Mouse (Mus musculus) midbrain, embryonic 16.5 days (tissue): ENCODE measurements at regions not wholly inside any gene's neighbourhood (a gene's known extent, or its start where the extent isn't known, plus 50 kb on each side); places are given as distances from the start of the nearest gene placed in this dataset.

Experiments
- ATAC-seq: fragments of 200-750 bp; cut with Nextera tagmentation; 2 replicates; pipeline ENCODE4 v1.8.0; 2017; ENCODE audit warnings: moderate TSS enrichment
- H3K27ac ChIP-seq: fragments of 300-500 bp; sonication (generic); 2 replicates; pipeline ENCODE4 v1.5.1; 2014; ENCODE audit warnings: mild to moderate bottlenecking, low read length, mixed read lengths
- H3K27me3 ChIP-seq: fragments of 300-500 bp; sonication (generic); 2 replicates; pipeline ENCODE4 v1.6.1; 2014; ENCODE audit warnings: low read depth, low read length, mixed read lengths; ENCODE audit not compliant: control insufficient read depth, insufficient read depth
- H3K36me3 ChIP-seq: fragments of 300-500 bp; sonication (generic); 2 replicates; pipeline ENCODE4 v1.6.1; 2014; ENCODE audit warnings: mild to moderate bottlenecking, low read length, moderate library complexity, mixed read lengths; ENCODE audit not compliant: control insufficient read depth, insufficient read depth
- H3K4me1 ChIP-seq: fragments of 300-500 bp; sonication (generic); 2 replicates; pipeline ENCODE4 v1.6.1; 2014; ENCODE audit warnings: mild to moderate bottlenecking, low read length, mixed read lengths; ENCODE audit not compliant: control insufficient read depth, insufficient read depth
- H3K4me2 ChIP-seq: fragments of 300-500 bp; sonication (generic); 2 replicates; pipeline ENCODE4 v1.6.1; 2014; ENCODE audit warnings: mild to moderate bottlenecking, low read length, mixed read lengths
- H3K4me3 ChIP-seq: fragments of 300-500 bp; sonication (generic); 2 replicates; pipeline ENCODE4 v1.5.1; 2014; ENCODE audit warnings: low read depth, mild to moderate bottlenecking, low read length, moderate library complexity, mixed read lengths
- H3K9ac ChIP-seq: fragments of 300-500 bp; sonication (generic); 2 replicates; pipeline ENCODE4 v1.6.1; 2014; ENCODE audit warnings: low read depth, low read length, mixed read lengths
- H3K9me3 ChIP-seq: fragments of 300-500 bp; sonication (generic); replicated peaks from 2 replicates; pipeline ENCODE4 v1.6.1; 2014; ENCODE audit warnings: mild to moderate bottlenecking, low read length, mixed read lengths; ENCODE audit not compliant: control insufficient read depth, poor library complexity, severe bottlenecking
- WGBS: fragments of 180-500 bp; shearing (Covaris S2); extraction: QIAGEN DNeasy Blood & Tissue Kit; methylation state at CpG from one replicate; pipeline ENCODE4 v1.1.7; 2014; 5-methylcytosine and 5-hydroxymethylcytosine counted together

GRCm38 (mm10) chr8:10898562-10899527 is 109.4 kb downstream of the Irs2 start:
- no peaks in the 10 kb centered on the region for H3K9me3 ChIP-seq
- WGBS: 17% methylated on average over 16 of the region's 16 CpGs

DNA sequence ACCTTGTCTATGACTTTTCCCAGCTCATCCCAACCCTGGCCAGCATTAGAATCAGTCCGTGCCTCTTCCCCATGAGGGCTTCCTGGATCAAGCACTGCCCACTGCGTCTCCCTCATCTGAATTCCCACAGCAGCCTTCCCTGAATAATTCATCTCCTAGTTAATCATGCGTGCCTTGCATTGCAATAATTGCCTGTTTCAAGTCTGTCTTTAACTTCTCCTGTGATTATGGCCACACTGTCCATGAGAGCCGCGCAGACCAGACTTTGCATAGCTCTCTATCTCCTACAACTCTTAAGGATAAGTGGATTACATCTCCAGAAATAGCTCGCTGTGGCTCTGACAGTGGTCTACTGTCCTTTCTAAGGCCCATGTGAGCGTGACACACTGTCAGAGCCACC is 110.7 kb downstream of the Irs2 start:
- no peak overlapping the region for H3K4me2 ChIP-seq
- no peak overlapping the region for H3K9ac ChIP-seq
- H3K9me3 ChIP-seq: no peaks in the 10 kb centered on the region
- peaks cover 20% of the 10 kb centered on the region for H3K4me1 ChIP-seq
- H3K4me3 ChIP-seq: no peak overlapping the region
- WGBS: 24% methylated on average over 7 of the region's 7 CpGs
- H3K36me3 ChIP-seq: no peaks in the 10 kb centered on the region
- H3K27ac ChIP-seq: no peak overlapping the region
- H3K27me3 ChIP-seq: no peaks in the 10 kb centered on the region
- ATAC-seq: peak; percentile 29; the same call in 1 of the 2 replicates

More at GRCm38 (mm10) chr8:10898562-10899527, 109.4 kb downstream of the Irs2 start:
- no peak overlapping the region for H3K27ac ChIP-seq
- H3K27me3 ChIP-seq: no peaks in the 10 kb centered on the region
- H3K36me3 ChIP-seq: no peaks in the 10 kb centered on the region
- peak overlapping the region; percentile 49 for H3K4me2 ChIP-seq
- no peak overlapping the region for H3K9ac ChIP-seq
- no peak overlapping the region for H3K4me3 ChIP-seq
- H3K4me1 ChIP-seq: peaks cover 20% of the 10 kb centered on the region
- ATAC-seq: peak; percentile 59

- Histone ChIP-seq H3K36me3 (no peaks in the 10 kb centered on the region), H3K27ac (no peak overlapping the region), H3K9me3 (no peaks in the 10 kb centered on the region), H3K9ac (no peak overlapping the region), H3K27me3 (no peaks in the 10 kb centered on the region), H3K4me1 (peaks cover 20% of the 10 kb centered on the region), H3K4me2 (no peak overlapping the region), H3K4me3 (no peak overlapping the region)
- 69% methylated on average over 2 of the region's 2 CpGs for WGBS
- no peak for ATAC-seq
These were observed 113.1 kb downstream of the Irs2 start for GRCm38 (mm10) chr8:10895178-10895577.

- H3K27ac ChIP-seq: no peak overlapping the region
- no peaks in the 10 kb centered on the region for H3K36me3 ChIP-seq
- H3K9ac ChIP-seq: no peak overlapping the region
- 76% methylated on average over 5 of the region's 5 CpGs for WGBS
- no peak overlapping the region for H3K4me2 ChIP-seq
- H3K9me3 ChIP-seq: no peaks in the 10 kb centered on the region
- no peak overlapping the region for H3K4me3 ChIP-seq
- H3K27me3 ChIP-seq: no peaks in the 10 kb centered on the region
- ATAC-seq: no peak
- peaks cover 12% of the 10 kb centered on the region for H3K4me1 ChIP-seq
These were observed 114.0 kb downstream of the Irs2 start for GRCm38 (mm10) chr8:10894306-10894705.

DNA sequence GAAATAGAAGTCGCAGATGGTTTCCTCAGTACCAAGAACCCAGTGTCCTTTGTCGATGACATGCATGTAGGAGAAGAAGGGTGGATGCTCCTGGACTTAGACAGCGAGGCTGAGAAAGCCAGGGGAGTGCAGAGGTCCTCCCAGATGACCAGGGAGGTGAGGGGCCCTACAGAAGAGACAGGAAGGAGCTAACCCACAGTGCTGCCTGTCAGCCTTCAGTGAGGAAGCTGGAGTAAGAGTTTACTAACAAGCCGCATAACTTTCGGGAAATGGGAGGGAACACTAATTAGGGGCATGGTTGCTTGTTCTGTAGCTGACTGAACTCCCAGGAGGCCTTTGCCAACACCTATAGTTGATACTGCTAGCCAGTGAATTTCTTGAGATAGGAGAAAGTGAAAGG is 114.5 kb downstream of the Irs2 start:
- WGBS: 85% methylated on average over 5 of the region's 5 CpGs
- Histone ChIP-seq H3K9ac (no peak overlapping the region), H3K4me2 (no peak overlapping the region), H3K36me3 (no peaks in the 10 kb centered on the region), H3K27me3 (no peaks in the 10 kb centered on the region), H3K9me3 (no peaks in the 10 kb centered on the region), H3K4me3 (no peak overlapping the region), H3K27ac (no peak overlapping the region), H3K4me1 (peaks cover 8% of the 10 kb centered on the region)
- no peak for ATAC-seq

GRCm38 (mm10) chr8:10891906-10892305 is 116.4 kb downstream of the Irs2 start:
- WGBS: 95% methylated on average over 2 of the region's 2 CpGs
- no peaks in the 10 kb centered on the region for H3K27me3 ChIP-seq
- H3K9ac ChIP-seq: no peak overlapping the region
- H3K4me3 ChIP-seq: no peak overlapping the region
- no peaks in the 10 kb centered on the region for H3K36me3 ChIP-seq
- H3K27ac ChIP-seq: no peak overlapping the region
- H3K9me3 ChIP-seq: no peaks in the 10 kb centered on the region
- ATAC-seq: 0 out of 2 replicates have a peak, but pooled peaks have one; percentile 32
- H3K4me2 ChIP-seq: no peak overlapping the region
- H3K4me1 ChIP-seq: no peaks in the 10 kb centered on the region

DNA sequence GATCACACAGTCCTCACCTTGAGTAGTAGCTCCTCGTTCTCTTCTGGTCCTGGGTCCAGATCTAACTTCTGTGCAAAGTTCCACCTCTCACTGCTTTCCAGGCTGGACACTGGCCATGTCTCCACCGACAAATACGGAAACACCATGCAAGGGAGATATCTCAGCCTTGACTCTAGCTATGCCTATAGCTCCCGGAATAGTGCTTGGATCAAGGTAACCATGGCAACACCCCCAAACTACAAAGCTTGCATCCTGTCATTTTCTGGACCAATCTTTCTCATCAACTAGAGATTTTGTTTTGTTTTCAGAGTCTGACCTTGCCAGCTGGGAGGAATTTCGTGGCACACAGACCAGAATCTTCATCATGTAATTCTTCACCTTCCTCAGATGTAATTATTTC is 116.8 kb downstream of the Irs2 start:
- Histone ChIP-seq H3K36me3 (no peaks in the 10 kb centered on the region), H3K4me3 (no peak overlapping the region), H3K27ac (no peak overlapping the region), H3K4me1 (no peaks in the 10 kb centered on the region), H3K9ac (no peak overlapping the region), H3K27me3 (no peaks in the 10 kb centered on the region), H3K9me3 (no peaks in the 10 kb centered on the region), H3K4me2 (no peak overlapping the region)
- WGBS: 70% methylated on average over 5 of the region's 5 CpGs
- no peak for ATAC-seq

DNA sequence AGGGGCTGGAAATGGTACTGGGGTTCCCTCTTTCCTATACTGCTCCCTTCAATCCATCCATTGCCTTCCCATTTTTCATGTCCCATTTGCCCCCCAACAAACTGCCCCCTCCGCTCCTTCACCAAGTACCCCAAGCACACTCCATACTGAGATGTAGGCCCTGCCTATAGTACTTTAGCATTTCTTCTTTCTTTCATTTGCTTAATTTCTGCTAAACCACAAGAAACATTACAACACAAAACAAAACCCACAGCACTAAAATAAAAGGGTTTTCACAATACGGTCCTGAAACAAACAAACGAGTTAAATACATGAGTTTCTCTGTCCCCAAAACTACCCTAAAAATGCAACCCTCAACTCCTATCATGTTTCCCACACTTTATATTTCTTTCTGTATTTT is 122.8 kb downstream of the Irs2 start:
- Histone ChIP-seq H3K36me3 (no peaks in the 10 kb centered on the region), H3K27me3 (no peaks in the 10 kb centered on the region), H3K4me3 (no peak overlapping the region), H3K27ac (no peak overlapping the region), H3K9me3 (no peaks in the 10 kb centered on the region), H3K9ac (no peak overlapping the region), H3K4me1 (no peaks in the 10 kb centered on the region), H3K4me2 (no peak overlapping the region)
- 98% methylated on average over 3 of the region's 3 CpGs for WGBS
- ATAC-seq: no peak

DNA sequence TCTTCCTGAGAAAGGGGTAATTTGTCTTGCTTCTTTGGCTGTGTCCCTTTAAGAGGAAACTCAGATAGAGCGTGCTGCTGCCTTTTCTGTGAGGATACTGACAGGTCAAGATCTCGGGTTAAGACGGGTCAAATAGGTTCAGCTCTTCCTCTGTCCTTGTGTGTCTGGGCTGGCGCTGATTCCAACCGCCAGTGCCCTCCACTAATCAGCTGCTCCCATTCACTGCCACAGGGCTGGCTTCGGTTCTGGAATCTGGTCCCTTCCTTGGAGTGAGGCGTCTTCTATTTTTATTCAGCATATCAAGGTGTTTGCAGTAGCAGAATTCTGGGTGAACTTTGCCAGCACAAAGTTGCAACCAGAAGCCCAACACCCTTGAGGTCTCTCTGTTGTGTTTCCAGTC is 124.8 kb downstream of the Irs2 start:
- Histone ChIP-seq H3K27ac (no peak overlapping the region), H3K36me3 (no peaks in the 10 kb centered on the region), H3K9ac (no peak overlapping the region), H3K27me3 (no peaks in the 10 kb centered on the region), H3K4me2 (no peak overlapping the region), H3K4me1 (no peaks in the 10 kb centered on the region), H3K4me3 (no peak overlapping the region), H3K9me3 (no peaks in the 10 kb centered on the region)
- no peak for ATAC-seq
- WGBS: 77% methylated on average over 7 of the region's 7 CpGs
